Mouse (Mus musculus): ENCODE measurements around the gene Gm6890.
"Not testable (repeated sequence)": the region's sequence is repeated elsewhere in the genome, so short reads cannot be mapped to it uniquely, and the experiment has no call there.

GRCm38 (mm10) chrX:74770715-74771114 lies 30.0 kb downstream of the Gm6890 start:
- TF ChIP-seq CTCF, POLR2A (IDR thresholded peaks at IDR 0.05; ENCODE audit: extremely low read depth, insufficient read depth, low read length): not testable (repeated sequence)
